Mouse (Mus musculus) C3H10T1/2 (cell line): Measurements from ENCODE around the gene Zfyve16. TPM values are rescaled to one million over a fixed set of nuclear protein-coding genes. Genes with fewer than 3 reads are reported as not detected.

Experiments used
- polyA plus RNA-seq, 2 experiments: library from polyadenylated mRNA; unstranded; fragments of >200 nt; fragmentation: generic; extraction: Trizol; gene quantifications; one replicate each; pipeline ENCODE4 v1.2.1; 2012; ENCODE audit warnings: missing spikeins in 2 of 2

Gene Zfyve16
- polyA plus RNA-seq: 1 to 10 TPM in 1 of 2 experiments, under 1 TPM in 1; 0.14 to 1.9 TPM

GRCm38 (mm10) chr13:92530721-92531211, at the start of gene Zfyve16:
Zfyve16 (minus strand) TSS chr13:92530868.

GRCm38 (mm10) chr13:92576072-92576471, 45.4 kb upstream of the Zfyve16 start, which contains the start of gene Spz1:
Spz1 (minus strand) TSS chr13:92576172.

GRCm38 (mm10) chr13:92483852-92484463, 46.7 kb downstream of the Zfyve16 start, which contains the start of gene Fam151b:
Fam151b (minus strand) TSS chr13:92484015.

Other genes starting within 250 kb of the Zfyve16 start
- under 1 TPM; 0.06 TPM for gene Gm20379, start 224.9 kb downstream of the Zfyve16 start, polyA plus RNA-seq
- 1 to 10 TPM; 2.2 to 3.1 TPM for gene Dhfr, start 176.1 kb downstream of the Zfyve16 start, polyA plus RNA-seq
- 1 to 10 TPM in 1 of 2 experiments, under 1 TPM in 1; 0.70 to 4.9 TPM for gene Msh3, start 175.9 kb downstream of the Zfyve16 start, polyA plus RNA-seq
- not detected for gene Ankrd34b, start 105.0 kb downstream of the Zfyve16 start, polyA plus RNA-seq
- under 1 TPM in 1 of 2 experiments, not detected in 1; 0.44 TPM for gene Fam151b, start 46.9 kb downstream of the Zfyve16 start, polyA plus RNA-seq
- not detected for gene Spz1, start 45.3 kb upstream of the Zfyve16 start, polyA plus RNA-seq
- gene Serinc5, start 80.2 kb upstream of the Zfyve16 start, polyA plus RNA-seq: 1 to 10 TPM in 1 of 2 experiments, under 1 TPM in 1; 0.14 to 7.6 TPM